Mouse (Mus musculus): ENCODE measurements around the gene Taco1. TPM values are rescaled to one million over a fixed set of nuclear protein-coding genes. Genes with fewer than 3 reads are reported as not detected.
"Not testable (repeated sequence)": the region's sequence is repeated elsewhere in the genome, so short reads cannot be mapped to it uniquely, and the experiment has no call there.

Gene Taco1
- polyA plus RNA-seq, 2 experiments: 4.8 to 10.0 TPM

DNA sequence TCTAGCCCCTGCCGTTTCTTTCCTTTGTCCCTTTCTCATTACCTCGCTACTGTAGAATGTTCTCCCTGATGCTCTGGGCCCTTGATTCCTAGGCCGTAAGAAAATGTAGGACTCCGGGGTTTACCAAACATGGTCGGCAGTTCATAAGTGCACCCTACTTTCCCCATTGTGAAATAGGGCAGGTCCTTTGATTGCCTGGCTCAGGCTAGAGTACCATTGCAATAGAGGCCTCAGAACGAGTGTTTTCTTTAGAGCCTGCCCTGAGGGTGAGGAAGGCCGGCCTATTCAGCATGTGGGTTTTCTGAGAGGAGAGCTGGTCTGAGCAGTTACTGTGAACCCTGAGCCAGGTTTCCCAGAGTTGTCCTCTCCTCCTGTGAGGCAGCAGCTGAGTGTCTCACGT, 7.8 kb upstream of the Taco1 start:
- Histone ChIP-seq H3K4me1 (replicated peaks; ENCODE audit: control insufficient read depth in 2 of 2, insufficient read depth in 2 of 2, low read length in 1 of 2) (peaks cover 30 to 35% of the 10 kb centered on the region in 2 experiments), H3K4me3 (ENCODE audit: insufficient read depth in 1 of 2, low read depth in 2 of 2, low read length in 2 of 2) (no peak overlapping the region), H3K27ac (no peak overlapping the region), H3K4me2 (ENCODE audit: low read depth) (no peak overlapping the region), H3K9me3 (ENCODE audit: control insufficient read depth, low read length) (no peaks in the 10 kb centered on the region), H3K9ac (replicated peaks) (no peak overlapping the region), H3K27me3 (ENCODE audit: control insufficient read depth, insufficient read depth, low read length) (no peaks in the 10 kb centered on the region), H3K36me3 (replicated peaks; ENCODE audit: control insufficient read depth, insufficient read depth, low read depth) (peaks cover 38% of the 10 kb centered on the region)
- no peak for ATAC-seq (ENCODE audit: insufficient read depth)
- 77% methylated on average over 8 of the region's 8 CpGs for WGBS (ENCODE audit: insufficient replicate concordance)
- no peak for TF ChIP-seq CTCF (IDR thresholded peaks at IDR 0.05; ENCODE audit: low read depth)
- no peak for TF ChIP-seq EP300 (IDR thresholded peaks at IDR 0.05; ENCODE audit: low read depth)
- DNase-seq (ENCODE audit: low read depth in 3 of 3, low spot score in 3 of 3): no peak

DNA sequence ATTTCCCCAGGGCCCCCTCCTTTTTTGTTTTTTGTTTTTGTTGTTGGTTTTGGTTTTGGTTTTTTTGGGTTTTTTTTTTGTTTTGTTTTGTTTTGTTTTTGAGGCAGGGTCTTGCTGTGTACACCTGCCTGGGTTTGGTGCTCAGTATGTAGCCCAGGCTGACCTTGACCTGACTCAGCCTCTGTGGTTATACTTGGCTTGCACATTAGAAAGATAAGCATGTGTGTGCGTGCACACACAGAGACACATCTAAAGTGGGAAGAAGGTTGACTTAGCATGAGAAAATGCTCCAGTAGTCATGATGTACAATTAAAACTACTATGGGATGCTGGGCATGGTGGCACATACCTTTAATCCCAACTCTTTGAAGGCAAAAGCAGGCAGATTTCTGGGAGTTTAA, 5.3 kb upstream of the Taco1 start:
- no peak for ATAC-seq (ENCODE audit: insufficient read depth)
- no peak for TF ChIP-seq EP300 (IDR thresholded peaks at IDR 0.05; ENCODE audit: low read depth)
- no peak for TF ChIP-seq CTCF (IDR thresholded peaks at IDR 0.05; ENCODE audit: low read depth)
- Histone ChIP-seq H3K4me1 (replicated peaks; ENCODE audit: control insufficient read depth in 2 of 2, insufficient read depth in 2 of 2, low read length in 1 of 2) (peaks cover 24 to 32% of the 10 kb centered on the region in 2 experiments), H3K9ac (replicated peaks) (no peak overlapping the region), H3K27ac (no peak overlapping the region), H3K27me3 (ENCODE audit: control insufficient read depth, insufficient read depth, low read length) (no peaks in the 10 kb centered on the region), H3K4me3 (ENCODE audit: insufficient read depth in 1 of 2, low read depth in 2 of 2, low read length in 2 of 2) (no peak overlapping the region), H3K4me2 (ENCODE audit: low read depth) (no peak overlapping the region), H3K9me3 (ENCODE audit: control insufficient read depth, low read length) (no peaks in the 10 kb centered on the region), H3K36me3 (replicated peaks; ENCODE audit: control insufficient read depth, insufficient read depth, low read depth) (peaks cover 16% of the 10 kb centered on the region)
- no peak for DNase-seq (ENCODE audit: low read depth in 3 of 3, low spot score in 3 of 3)
- WGBS (ENCODE audit: insufficient replicate concordance): 23% methylated on average over 1 of the region's 1 CpGs

DNA sequence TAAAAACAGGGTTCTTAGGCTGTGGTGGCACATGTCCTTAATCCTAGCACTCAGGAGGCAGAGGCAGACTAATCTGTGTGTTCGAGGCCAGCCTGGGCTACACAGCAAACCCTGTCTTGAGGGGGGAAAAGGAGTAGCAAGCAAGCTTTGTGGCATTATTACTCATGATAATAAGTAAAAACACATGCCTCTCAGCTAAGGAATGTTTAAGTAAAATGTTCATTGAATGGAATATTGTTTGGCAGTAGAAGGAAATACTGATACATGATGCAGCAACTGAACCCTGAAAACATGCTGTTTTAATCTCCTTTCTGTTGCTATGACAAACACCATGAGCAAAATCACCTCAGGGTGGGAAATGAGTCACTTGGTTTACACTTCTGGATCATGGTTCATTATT, 4.5 kb upstream of the Taco1 start:
- H3K4me1 ChIP-seq (replicated peaks; ENCODE audit: control insufficient read depth in 2 of 2, insufficient read depth in 2 of 2, low read length in 1 of 2): peaks cover 16 to 25% of the 10 kb centered on the region in 2 experiments
- peaks cover 9% of the 10 kb centered on the region for H3K36me3 ChIP-seq (replicated peaks; ENCODE audit: control insufficient read depth, insufficient read depth, low read depth)
- ATAC-seq (ENCODE audit: insufficient read depth): no peak
- H3K9me3 ChIP-seq (ENCODE audit: control insufficient read depth, low read length): no peaks in the 10 kb centered on the region
- H3K4me2 ChIP-seq (ENCODE audit: low read depth): no peak overlapping the region
- H3K27ac ChIP-seq: no peak overlapping the region
- no peaks in the 10 kb centered on the region for H3K27me3 ChIP-seq (ENCODE audit: control insufficient read depth, insufficient read depth, low read length)
- TF ChIP-seq CTCF (IDR thresholded peaks at IDR 0.05; ENCODE audit: low read depth) (no peak), EP300 (IDR thresholded peaks at IDR 0.05; ENCODE audit: low read depth) (no peak)
- 75% methylated on average over 1 of the region's 1 CpGs for WGBS (ENCODE audit: insufficient replicate concordance)
- no peak for DNase-seq (ENCODE audit: low read depth in 3 of 3, low spot score in 3 of 3)
- H3K4me3 ChIP-seq (ENCODE audit: insufficient read depth in 1 of 2, low read depth in 2 of 2, low read length in 2 of 2): no peak overlapping the region
- H3K9ac ChIP-seq (replicated peaks): no peak overlapping the region

DNA sequence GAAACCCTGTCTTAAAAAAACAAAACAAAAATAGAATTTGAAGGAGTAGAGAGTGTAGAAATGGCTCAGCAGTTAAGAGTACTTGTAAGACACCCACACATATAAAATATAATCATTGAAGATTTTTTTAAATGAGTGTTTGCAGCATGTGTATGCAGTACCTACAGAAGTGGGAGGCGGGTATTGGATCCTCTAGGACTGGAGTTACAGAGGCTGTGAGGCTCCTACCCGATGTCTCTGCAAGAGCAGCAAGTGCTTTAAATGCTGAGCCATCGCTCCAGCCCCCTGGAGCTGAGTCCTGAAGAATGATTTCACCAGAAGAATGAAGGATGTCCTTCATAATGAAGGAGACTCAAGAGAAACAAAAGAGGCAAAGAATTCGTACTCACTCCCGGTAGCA, 2.1 kb upstream of the Taco1 start:
- DNase-seq (ENCODE audit: low read depth in 3 of 3, low spot score in 3 of 3) (no peak), ATAC-seq (ENCODE audit: insufficient read depth) (no peak)
- Histone ChIP-seq H3K4me1 (replicated peaks; ENCODE audit: control insufficient read depth in 2 of 2, insufficient read depth in 2 of 2, low read length in 1 of 2) (peaks cover 10 to 13% of the 10 kb centered on the region in 2 experiments), H3K36me3 (replicated peaks; ENCODE audit: control insufficient read depth, insufficient read depth, low read depth) (no peaks in the 10 kb centered on the region), H3K27me3 (ENCODE audit: control insufficient read depth, insufficient read depth, low read length) (no peaks in the 10 kb centered on the region), H3K9ac (replicated peaks) (no peak overlapping the region), H3K4me2 (ENCODE audit: low read depth) (no peak overlapping the region), H3K4me3 (ENCODE audit: insufficient read depth in 1 of 2, low read depth in 2 of 2, low read length in 2 of 2) (no peak overlapping the region), H3K27ac (no peak overlapping the region), H3K9me3 (ENCODE audit: control insufficient read depth, low read length) (no peaks in the 10 kb centered on the region)
- TF ChIP-seq EP300 (IDR thresholded peaks at IDR 0.05; ENCODE audit: low read depth): no peak
- no peak for TF ChIP-seq CTCF (IDR thresholded peaks at IDR 0.05; ENCODE audit: low read depth)
- WGBS (ENCODE audit: insufficient replicate concordance): 71% methylated on average over 5 of the region's 5 CpGs

DNA sequence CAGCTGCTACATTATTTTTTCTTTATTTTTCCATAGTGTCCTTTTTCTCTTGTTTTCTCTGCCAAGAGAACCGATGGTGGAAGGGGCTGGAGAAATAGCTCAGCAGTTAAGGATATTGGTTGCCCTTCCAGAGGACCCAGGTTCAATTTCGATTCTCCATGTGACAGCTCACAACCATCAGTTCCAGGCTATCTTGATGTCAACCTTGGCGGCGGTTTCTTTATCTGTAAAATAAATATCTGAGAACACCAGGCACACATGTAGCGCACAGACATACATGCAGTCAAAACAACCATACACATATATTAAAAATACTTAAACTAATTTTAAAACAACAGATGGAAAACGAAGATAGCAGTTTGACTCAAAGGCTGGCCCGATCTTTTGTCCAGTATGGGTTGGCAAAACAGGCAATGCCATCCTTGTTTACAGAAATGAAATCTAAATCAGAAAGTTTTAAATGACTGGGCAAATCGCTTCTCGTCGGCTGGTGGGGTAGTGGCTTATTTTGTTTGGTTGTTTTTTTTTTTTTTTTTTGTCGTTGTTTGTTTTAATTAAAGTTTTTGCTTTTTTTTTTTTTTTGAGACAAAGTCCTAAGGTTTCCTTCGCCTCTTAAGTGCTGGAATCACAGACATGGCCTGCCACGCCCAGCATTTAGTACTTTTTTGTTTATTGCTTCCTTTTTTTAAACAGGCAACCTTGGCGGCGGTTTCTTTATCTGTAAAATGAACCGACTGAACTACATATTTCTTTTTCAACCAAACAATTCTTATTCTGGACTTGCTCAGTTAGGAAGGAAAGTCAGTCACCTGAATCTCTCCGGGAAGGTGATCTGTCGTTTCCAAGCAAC, 563 bp upstream of the Taco1 start:
- ATAC-seq (ENCODE audit: insufficient read depth) (no peak), DNase-seq (ENCODE audit: low read depth in 3 of 3, low spot score in 3 of 3) (peak in 2 of 3 experiments; percentile 45 to 46)
- no peaks in the 10 kb centered on the region for H3K36me3 ChIP-seq (replicated peaks; ENCODE audit: control insufficient read depth, insufficient read depth, low read depth)
- H3K4me2 ChIP-seq (ENCODE audit: low read depth): peak overlapping the region; percentile 96
- no peaks in the 10 kb centered on the region for H3K9me3 ChIP-seq (ENCODE audit: control insufficient read depth, low read length)
- H3K4me3 ChIP-seq (ENCODE audit: insufficient read depth in 1 of 2, low read depth in 2 of 2, low read length in 2 of 2): peak overlapping the region; percentile 69 to 94
- peaks cover 10 to 11% of the 10 kb centered on the region in 2 experiments for H3K4me1 ChIP-seq (replicated peaks; ENCODE audit: control insufficient read depth in 2 of 2, insufficient read depth in 2 of 2, low read length in 1 of 2)
- TF ChIP-seq EP300 (IDR thresholded peaks at IDR 0.05; ENCODE audit: low read depth) (peak; percentile 65), CTCF (IDR thresholded peaks at IDR 0.05; ENCODE audit: low read depth) (no peak)
- peak overlapping the region; percentile 44; the same call in 1 of the 2 replicates for H3K27ac ChIP-seq
- H3K9ac ChIP-seq (replicated peaks): peak overlapping the region; percentile 95
- WGBS (ENCODE audit: insufficient replicate concordance): 16% methylated on average over 18 of the region's 18 CpGs
- H3K27me3 ChIP-seq (ENCODE audit: control insufficient read depth, insufficient read depth, low read length): no peaks in the 10 kb centered on the region

DNA sequence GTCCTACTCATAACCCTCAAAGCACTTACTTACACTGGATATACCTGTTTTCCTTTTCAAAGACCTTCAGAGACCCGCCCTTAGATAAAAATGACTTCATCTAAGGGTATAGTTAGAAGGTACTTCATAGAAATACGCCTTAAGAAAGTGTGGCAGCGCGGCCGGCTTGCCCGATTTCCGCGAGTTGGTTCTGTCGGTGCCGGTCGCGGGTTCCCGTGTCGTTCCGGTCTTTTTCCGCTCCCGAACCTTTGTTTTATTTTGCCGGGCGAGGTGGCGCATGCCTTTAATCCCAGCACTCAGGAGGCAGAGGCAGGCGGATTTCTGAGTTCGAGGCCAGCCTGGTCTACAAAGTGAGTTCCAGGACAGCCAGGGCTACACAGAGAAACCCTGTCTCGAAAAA, 755 bp downstream of the Taco1 start:
- 5% methylated on average over 23 of the region's 23 CpGs for WGBS (ENCODE audit: insufficient replicate concordance)
- not testable (repeated sequence) for H3K27me3 ChIP-seq (ENCODE audit: control insufficient read depth, insufficient read depth, low read length); H3K36me3 ChIP-seq (replicated peaks; ENCODE audit: control insufficient read depth, insufficient read depth, low read depth); ATAC-seq (ENCODE audit: insufficient read depth); H3K9me3 ChIP-seq (ENCODE audit: control insufficient read depth, low read length)
- peak overlapping the region; percentile 96 for H3K4me2 ChIP-seq (ENCODE audit: low read depth)
- DNase-seq (ENCODE audit: low read depth in 3 of 3, low spot score in 3 of 3): peak; percentile 69 to 79 (median 75)
- peak overlapping the region; percentile 95 for H3K9ac ChIP-seq (replicated peaks)
- peak overlapping the region; percentile 69 to 94 for H3K4me3 ChIP-seq (ENCODE audit: insufficient read depth in 1 of 2, low read depth in 2 of 2, low read length in 2 of 2)
- peak overlapping the region; percentile 64 for H3K27ac ChIP-seq
- H3K4me1 ChIP-seq (replicated peaks; ENCODE audit: control insufficient read depth in 2 of 2, insufficient read depth in 2 of 2, low read length in 1 of 2): peaks cover 10 to 11% of the 10 kb centered on the region in 2 experiments

All from liver, embryonic 14.5 days (tissue).